Mouse (Mus musculus) ES-Bruce4 (cell line): ENCODE results near the gene Ar.

Source experiments
- CTCF ChIP-seq: IDR thresholded peaks from one replicate; pipeline ENCODE4 v1.8.1; 2011; ENCODE audit warnings: low read depth, low read length
- EP300 ChIP-seq: IDR thresholded peaks from 2 replicates; pipeline ENCODE4 v1.6.1; 2011; ENCODE audit warnings: low read depth, low read length; ENCODE audit not compliant: insufficient read depth
- POLR2A ChIP-seq: IDR thresholded peaks from one replicate; pipeline ENCODE4 v1.8.1; 2011; ENCODE audit warnings: low read length; ENCODE audit not compliant: insufficient read depth

- TF ChIP-seq EP300 (no peak), POLR2A (no peak), CTCF (no peak)
Measured at GRCm38 (mm10) chrX:98347481-98347880, 198.9 kb downstream of the Ar start.
